Mouse (Mus musculus): Measurements from ENCODE around the gene Dnajb4.

Dnajb4 gene

DNA sequence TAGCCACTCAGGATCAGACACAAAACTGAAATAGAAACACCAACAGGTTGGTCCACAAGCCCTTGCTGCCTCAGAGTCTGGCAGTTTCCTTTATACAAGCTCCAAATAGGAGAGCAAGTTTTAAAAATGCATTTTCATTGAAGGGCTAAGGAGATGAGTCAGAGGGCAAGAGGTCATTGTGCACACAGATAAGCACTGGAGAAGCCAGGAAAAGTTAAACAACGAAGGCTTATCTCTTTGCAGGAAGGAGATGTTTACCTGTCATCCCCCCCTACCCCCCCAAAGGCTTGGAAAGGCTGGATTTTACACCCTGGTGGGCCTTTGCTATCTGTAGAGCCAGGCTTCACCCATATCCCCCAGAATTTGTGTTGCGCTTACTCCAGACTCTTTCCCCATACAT is 38.9 kb downstream of the Dnajb4 start:
- DNase-seq, result no peak

DNA sequence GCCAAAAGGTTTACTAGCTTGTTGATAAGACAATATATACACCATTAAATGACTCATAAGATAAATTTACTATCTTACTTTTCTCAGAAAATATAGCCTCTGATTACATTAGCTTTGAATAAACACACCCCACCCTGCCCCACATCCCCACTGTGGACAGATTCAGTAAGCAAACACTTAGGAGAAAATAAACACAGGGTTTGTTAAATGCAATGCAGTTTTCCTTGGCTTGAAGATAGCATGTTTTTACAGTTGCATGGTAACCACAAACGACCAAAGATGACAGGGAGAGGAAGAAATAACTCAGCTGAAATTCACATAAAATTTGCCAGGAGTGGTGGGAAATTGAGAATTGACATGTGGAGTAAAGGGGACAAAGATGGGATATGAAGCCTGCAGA is 39.7 kb downstream of the Dnajb4 start:
- DNase-seq, result no peak

DNA sequence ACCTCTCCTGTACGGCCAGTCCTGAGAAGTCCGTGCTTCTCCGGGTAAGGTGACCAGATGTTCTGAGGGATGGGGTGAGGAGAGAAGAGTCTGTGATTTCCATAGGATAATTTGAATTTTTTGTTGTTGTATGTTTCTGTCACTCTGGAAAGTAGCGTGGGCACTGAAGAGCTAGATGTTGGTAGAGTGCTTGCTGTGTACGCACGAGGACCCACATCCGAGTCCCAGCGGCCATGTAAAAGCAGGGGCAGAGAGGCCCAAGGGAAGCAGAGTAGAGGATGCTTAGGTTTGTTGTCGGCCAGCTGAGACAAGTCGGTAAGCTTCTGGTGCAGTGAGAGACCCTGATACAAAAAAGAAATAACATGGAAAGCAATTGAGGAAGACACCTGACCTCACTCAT is 42.1 kb downstream of the Dnajb4 start:
- DNase-seq, result no peak

DNA sequence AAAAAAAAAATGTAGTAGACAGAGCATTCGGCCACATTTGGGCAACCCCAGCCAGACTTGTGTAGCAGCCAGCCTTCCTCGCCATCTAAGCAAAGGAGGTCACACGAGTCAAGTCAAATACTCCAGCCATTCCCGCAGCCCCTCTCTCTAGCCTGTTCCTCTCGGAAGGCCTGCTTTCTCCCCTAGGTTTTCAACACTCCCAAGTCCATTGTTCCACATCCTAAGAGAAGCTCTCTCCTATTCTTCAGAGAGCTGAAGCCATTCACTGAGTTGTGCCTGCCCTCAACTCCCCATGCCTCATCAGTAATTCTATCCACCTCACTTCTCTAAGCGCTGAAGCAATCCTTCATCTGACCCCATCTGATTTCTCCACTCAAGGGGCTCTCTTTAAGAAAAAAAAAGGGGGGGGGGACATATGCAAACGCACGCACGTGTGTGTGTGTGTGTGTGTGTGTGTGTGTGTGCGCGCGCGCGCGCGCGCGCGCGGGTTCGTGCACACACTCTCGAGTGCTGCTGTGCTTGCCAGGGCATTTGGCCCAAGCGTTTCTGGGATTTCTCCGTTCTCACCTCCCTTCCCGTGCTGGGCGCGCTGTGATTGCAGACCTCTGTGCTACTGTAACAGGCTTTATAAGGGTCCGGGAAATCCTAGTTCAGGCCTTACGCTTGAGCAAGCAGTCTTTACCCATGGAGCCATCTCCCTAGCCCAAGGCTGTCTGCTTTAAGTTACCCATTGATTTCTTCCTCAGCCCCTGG is 43.2 kb downstream of the Dnajb4 start:
- no peak for DNase-seq

DNA sequence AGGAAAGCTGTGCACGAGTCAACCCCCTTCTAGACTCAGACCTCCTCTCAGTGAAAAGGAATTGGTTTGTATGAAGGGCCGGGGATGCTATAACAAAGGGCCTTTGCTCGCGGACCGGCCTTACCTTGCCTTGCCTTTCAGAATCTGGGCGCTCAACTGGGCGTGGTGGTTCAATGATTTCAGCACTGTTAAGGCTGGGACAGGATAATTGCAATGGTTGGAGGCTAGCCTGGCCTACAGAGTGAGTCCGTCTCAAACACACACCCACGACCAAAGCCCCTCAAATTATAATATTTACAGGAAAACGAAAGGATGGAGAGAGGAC is 44.0 kb downstream of the Dnajb4 start, which contains the start of gene Gipc2:
Gene Gipc2 (minus strand): TSS at position 132 of the 325 bp plus-strand sequence.
- no peak for DNase-seq

- DNase-seq, result peak; percentile 87
Observed at GRCm38 (mm10) chr3:152165351-152166098, 44.6 kb downstream of the Dnajb4 start.

DNA sequence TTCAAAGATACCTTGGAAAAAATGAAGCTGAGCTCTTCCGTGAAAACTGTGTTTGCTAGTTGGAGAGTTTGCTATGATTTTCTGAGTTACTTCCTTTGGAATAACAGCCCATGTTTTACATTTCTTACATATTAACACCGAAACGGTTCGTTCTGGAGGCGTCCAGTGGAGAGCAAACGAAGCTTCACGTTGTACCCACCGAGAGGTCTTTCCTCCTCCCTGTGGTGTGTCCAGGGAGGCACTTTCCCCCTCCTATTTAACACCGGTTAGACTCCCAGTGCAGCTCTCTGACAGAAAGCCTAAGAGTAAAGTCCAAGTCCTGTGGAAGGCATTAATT is 45.1 kb downstream of the Dnajb4 start:
- DNase-seq, result no peak

DNA sequence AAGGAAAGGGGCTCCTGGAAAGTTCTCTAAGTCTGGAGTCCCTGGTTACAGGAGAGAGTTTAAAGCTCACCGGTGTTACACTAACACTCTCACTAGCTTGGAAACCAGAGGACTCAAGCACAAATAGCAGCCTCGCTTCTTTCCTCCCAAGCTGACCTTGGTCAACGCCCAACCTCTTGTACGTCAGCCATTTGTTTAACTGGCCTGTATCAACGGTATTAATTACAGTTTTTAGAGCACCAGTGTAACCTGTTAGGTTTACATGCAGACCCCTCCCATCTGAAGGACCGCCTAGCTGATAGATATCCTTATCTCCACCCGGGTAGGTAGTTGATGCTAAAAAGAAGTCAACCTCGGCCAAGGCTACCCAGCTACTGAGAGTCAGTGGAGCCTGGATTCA is 46.8 kb downstream of the Dnajb4 start:
- no peak for DNase-seq

DNA sequence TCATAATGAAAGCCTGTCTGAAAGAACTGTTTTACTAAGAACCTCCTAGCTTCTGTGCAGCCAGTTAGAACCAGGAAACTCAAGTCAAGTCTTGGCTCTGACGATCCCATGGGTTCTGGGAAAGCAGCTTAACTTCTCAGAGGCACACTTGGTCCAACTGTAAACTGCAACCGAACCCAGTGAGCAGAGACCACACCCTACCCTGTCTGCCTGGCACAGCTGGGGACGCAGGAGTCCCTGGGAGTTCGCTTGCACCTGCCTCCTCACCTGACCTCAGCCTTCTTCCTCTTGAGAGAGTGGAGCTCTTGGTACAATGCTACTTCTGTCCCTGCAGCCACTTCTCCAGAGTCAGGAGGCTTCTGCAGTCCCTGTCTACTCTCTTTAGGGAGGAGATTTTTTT is 49.5 kb downstream of the Dnajb4 start:
- DNase-seq, result no peak

DNA sequence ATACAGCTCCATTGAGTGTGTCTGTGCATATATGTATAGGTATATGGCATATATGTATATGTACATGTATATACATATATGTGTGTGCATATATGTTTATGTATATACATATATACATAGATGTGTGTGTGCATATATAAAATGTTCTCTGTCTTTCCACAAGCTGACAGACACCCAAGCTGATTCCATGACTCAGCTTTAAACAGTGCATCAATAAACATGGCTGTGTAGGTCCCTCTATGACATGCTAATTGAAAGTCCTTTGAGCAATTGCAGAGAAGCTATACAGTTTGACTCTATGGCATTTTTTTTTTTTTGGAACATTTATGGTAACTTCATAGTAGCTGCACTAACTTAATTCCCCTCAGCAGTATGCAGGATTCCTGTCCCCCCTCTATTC is 50.8 kb downstream of the Dnajb4 start:
- no peak for DNase-seq

- peak; percentile 80 for DNase-seq
Observed at GRCm38 (mm10) chr3:152158344-152159291, 51.5 kb downstream of the Dnajb4 start.

DNA sequence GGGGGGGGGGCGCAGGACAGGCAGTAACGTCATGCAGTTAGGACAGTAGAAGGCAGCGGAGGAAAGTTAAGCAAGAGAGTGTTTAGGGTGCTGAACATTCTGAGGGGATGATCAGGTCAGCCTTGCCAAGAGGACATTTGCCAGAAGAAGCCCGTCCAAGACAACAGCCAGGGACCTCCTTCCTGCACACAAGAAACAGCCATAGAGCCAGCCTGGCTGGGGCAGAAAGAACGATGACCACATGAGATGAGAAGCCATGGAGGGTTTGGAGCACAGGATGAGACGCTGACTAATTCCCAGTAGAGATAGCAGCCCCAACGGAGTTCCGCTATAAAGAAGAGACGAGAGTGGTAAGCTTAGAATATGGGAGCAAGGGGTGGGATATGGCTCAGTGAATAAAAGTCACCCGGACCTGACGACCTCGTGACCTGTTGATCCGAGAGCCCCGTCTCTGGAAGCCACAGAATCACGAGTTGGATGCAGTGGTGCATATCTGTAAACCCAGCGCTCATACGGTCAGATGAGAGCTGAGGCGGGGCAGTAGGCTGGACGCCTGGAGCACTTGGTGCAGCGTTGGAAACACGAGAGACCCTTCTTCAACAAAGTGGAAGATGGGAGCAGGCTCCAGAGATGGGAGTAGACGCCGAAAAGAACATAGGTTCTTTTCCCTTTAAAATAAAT is 53.1 kb downstream of the Dnajb4 start:
- peak; percentile 85 for DNase-seq

GRCm38 (mm10) chr3:152155296-152155948 is 54.7 kb downstream of the Dnajb4 start:
- DNase-seq, result no peak

- no peak for DNase-seq
Observed at GRCm38 (mm10) chr3:152154095-152154494, 56.0 kb downstream of the Dnajb4 start.

DNA sequence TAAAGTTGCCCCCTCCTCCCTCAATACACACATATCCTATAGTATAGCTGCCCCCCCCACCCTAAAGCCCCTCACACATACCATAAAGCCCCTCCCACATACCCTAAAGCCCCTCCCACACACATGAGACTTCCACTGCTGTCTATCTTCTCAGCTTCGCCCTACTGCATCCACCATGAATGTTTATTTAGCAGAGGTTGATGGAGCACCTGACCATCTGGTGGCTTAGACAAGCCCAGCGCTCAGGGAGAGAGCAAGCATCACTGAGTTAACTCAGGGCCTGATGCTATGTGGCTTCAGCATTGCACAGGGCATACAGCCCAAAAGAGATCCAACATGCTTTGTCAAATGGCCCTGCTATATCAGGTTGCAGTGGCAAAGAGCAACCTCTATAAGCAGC is 57.0 kb downstream of the Dnajb4 start:
- DNase-seq, result no peak

DNA sequence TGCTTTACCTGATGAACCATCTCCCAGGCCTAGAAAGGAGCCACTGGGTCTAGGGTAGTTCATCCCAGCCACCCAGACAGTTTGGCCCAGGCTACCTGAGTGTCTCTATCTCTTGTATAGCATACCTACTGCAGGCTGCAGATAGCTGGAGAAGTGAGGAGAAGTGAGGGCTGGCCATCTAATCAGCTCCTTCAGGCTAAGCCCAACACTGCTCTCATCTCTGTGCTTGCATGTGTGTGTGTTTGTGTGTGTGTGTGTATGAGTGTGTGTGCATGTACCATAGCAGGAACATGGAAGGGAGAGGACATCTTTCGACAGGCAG is 57.7 kb downstream of the Dnajb4 start:
- no peak for DNase-seq

GRCm38 (mm10) chr3:152151725-152152482 is 58.2 kb downstream of the Dnajb4 start:
- DNase-seq, result peak; percentile 84

DNA sequence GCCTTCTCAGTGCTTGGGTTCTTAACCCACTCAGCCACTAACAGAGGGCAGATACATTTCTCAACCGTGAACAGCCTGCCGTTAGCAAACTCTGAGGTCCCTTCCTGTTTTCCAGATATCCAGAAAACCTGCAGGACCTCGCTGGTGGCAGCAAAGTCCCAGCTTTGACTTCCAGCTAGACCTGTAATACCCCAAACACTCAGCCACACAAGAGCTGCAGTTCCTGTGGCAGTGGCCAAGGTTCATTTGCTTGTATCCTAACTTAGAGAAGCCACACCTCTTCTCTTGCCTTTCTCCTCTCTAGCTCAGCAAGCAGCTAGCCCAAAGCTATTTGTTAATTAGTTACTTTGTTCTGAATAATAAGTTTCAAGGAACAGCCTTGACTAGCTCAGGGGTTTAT is 60.2 kb downstream of the Dnajb4 start:
- DNase-seq, result peak; percentile 91

- no peak for DNase-seq
Observed at GRCm38 (mm10) chr3:152149449-152149848, 60.7 kb downstream of the Dnajb4 start.

DNA sequence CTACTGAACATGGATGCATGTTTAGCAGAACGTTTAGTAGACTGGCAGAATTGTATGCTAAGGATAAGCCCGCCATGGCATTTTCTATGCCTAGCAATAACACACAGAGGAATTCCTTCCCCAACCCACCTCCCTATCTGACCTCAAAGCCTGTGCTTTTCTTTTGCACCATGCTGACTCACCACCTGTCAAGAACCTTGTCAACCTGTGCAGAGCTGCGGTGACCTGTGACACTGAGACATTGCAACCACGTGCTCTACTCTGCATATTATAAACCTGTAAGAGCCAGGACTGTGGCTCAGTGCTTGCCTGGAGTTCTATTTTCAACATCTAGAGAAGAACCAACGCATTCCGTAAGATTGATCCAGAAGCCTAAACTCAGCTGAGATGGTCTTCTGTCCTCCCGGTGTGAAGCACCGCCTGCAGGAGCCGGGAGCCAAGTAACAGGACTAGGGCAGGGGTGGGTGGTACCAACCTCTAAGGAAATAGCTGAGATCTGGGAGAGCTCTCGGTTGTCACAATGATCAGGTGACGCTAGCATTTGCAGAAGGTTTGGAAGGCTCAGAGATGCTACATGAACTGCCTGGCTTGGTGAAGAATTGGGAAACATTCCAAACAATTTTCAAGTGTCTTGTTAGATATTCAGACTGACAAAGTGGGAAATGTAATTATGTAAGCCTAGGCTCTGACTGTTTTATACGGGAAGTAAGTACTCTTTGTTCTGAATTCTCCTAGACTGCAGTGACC is 62.8 kb downstream of the Dnajb4 start:
- peak; percentile 49 for DNase-seq

DNA sequence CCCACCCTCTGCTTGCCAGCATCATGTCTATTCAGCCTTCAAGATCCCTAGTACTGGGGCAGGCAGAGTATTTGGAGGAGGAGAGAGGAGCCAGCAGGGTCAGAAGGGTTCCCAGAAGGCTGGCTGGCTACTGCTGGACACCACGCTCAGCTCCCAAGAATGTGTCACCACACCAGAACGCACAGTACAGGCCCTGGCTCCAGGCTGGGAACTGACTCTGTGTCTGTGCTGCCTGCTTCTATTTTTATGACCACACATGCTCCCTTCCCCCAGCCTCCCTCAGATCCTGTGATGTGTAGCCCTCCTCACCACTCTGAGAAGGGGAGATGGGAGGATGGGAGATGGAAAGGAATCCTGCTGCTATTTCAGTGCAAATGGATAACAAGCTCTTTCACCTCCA is 64.9 kb downstream of the Dnajb4 start:
- DNase-seq, result peak; percentile 50
